Mouse (Mus musculus) G1E (cell line): ENCODE results near the gene Apol6.

Source experiments
- CTCF ChIP-seq: IDR thresholded peaks from 2 replicates; pipeline ENCODE4 v1.5.1; 2012; ENCODE audit warnings: low read depth, low read length, inconsistent platforms, mixed read lengths
- TAL1 ChIP-seq: conservative IDR thresholded peaks from 2 replicates; pipeline ENCODE4 v1.6.1; 2012; ENCODE audit warnings: low read depth, low read length, inconsistent platforms, mixed read lengths

GRCm38 (mm10) chr15:77035643-77036042 lies 8.9 kb upstream of the Apol6 start:
- TF ChIP-seq CTCF (no peak), TAL1 (no peak)
